1 mouse cellular context compared by ENCODE assay signal in genomic region chr15:103370462-103370861, GRCm38 (mm10).
TF ChIP-seq lines count a peak whose summit lies in the region.

No protein-coding gene starts in this region.

TF ChIP-seq in MEL, 35 proteins besides CTCF, POLR2A, EP300 and RAD21 (continued from another document):
- TF ChIP-seq MEF2A (IDR thresholded peaks at IDR 0.05; ENCODE audit: extremely low read depth, insufficient replicate concordance, low read depth, low read length, poor library complexity, severe bottlenecking) (no peak), POLR2AphosphoS5 (IDR thresholded peaks at IDR 0.05; ENCODE audit: borderline replicate concordance, low read depth, low read length) (no peak), USF2 (IDR thresholded peaks at IDR 0.05; ENCODE audit: borderline replicate concordance in 1 of 2, insufficient read depth in 1 of 2, low read depth in 1 of 2, low read length in 2 of 2) (no peak), NELFE (IDR thresholded peaks at IDR 0.05; ENCODE audit: low read depth, low read length) (no peak), TCF12 (IDR thresholded peaks at IDR 0.05; ENCODE audit: low read depth, low read length) (no peak), RCOR1 (IDR thresholded peaks at IDR 0.05; ENCODE audit: low read depth, low read length) (no peak), KAT2A (conservative IDR thresholded peaks at IDR 0.05; ENCODE audit: low read depth, low read length) (no peak)
